Mouse (Mus musculus): ENCODE measurements around the gene Rreb1.

The Rreb1 gene

GRCm38 (mm10) chr13:37781557-37781956 is 3.4 kb downstream of the Rreb1 start:
- no peak for DNase-seq

- DNase-seq = no peak
Measured at GRCm38 (mm10) chr13:37782144-37782543, 3.9 kb downstream of the Rreb1 start.

GRCm38 (mm10) chr13:37783676-37784075 is 5.5 kb downstream of the Rreb1 start:
- DNase-seq = no peak

GRCm38 (mm10) chr13:37784226-37784625 is 6.0 kb downstream of the Rreb1 start:
- DNase-seq = no peak

GRCm38 (mm10) chr13:37792739-37793336 is 14.6 kb downstream of the Rreb1 start:
- no peak for DNase-seq

- DNase-seq = no peak
Measured at GRCm38 (mm10) chr13:37798811-37799210, 20.6 kb downstream of the Rreb1 start.

GRCm38 (mm10) chr13:37799413-37799812 is 21.2 kb downstream of the Rreb1 start:
- DNase-seq = no peak

GRCm38 (mm10) chr13:37801101-37802075 is 23.2 kb downstream of the Rreb1 start:
- no peak for DNase-seq

GRCm38 (mm10) chr13:37802246-37803003 is 24.2 kb downstream of the Rreb1 start:
- DNase-seq = peak; percentile 16 to 51

GRCm38 (mm10) chr13:37803244-37803643 is 25.0 kb downstream of the Rreb1 start:
- no peak for DNase-seq

- DNase-seq = no peak
Measured at GRCm38 (mm10) chr13:37804023-37804422, 25.8 kb downstream of the Rreb1 start.

- no peak for DNase-seq
Measured at GRCm38 (mm10) chr13:37815001-37815400, 36.8 kb downstream of the Rreb1 start.

- no peak for DNase-seq
Measured at GRCm38 (mm10) chr13:37816736-37817135, 38.5 kb downstream of the Rreb1 start.

- DNase-seq = peak in 1 of 2 experiments; percentile 52
Measured at GRCm38 (mm10) chr13:37821413-37821812, 43.2 kb downstream of the Rreb1 start.

- DNase-seq = no peak
Measured at GRCm38 (mm10) chr13:37824331-37824920, 46.2 kb downstream of the Rreb1 start.

- peak; percentile 54 to 69 for DNase-seq
Measured at GRCm38 (mm10) chr13:37824956-37825645, 46.9 kb downstream of the Rreb1 start.

GRCm38 (mm10) chr13:37825646-37826280 is 47.6 kb downstream of the Rreb1 start:
- peak; percentile 65 to 83 for DNase-seq

GRCm38 (mm10) chr13:37826281-37826993 is 48.2 kb downstream of the Rreb1 start:
- peak; percentile 87 to 92 for DNase-seq

GRCm38 (mm10) chr13:37826994-37827262 is 48.7 kb downstream of the Rreb1 start:
- DNase-seq = no peak

- DNase-seq = peak; percentile 71 to 87
Measured at GRCm38 (mm10) chr13:37827263-37827995, 49.2 kb downstream of the Rreb1 start.
